Comparison of ENCODE assay signal across 5 mouse cellular contexts in the genomic region with DNA sequence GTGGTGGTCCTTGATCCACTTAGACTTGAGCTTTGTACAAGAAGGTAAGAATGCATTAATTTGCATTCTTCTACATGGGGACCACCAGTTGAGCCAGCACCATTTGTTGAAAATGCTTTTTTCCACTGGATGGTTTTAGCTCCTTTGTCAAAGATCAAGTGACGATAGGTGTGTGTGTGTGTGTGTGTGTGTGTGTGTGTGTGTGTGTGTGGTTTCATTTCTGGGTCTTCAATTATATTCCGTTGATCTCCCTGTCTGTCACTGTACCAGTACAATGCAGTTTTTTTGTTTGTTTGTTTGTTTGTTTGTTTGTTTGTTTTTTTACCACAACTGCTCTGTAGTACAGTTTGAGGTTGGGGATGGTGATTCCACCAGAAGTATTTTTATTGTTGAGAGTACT.
DNase-seq lines count a peak whose midpoint lies in the region.

No protein-coding gene starts in this region.

- peak; percentile 14 to 20 for DNase-seq in cerebellum, postnatal 25 days
- DNase-seq in gastrocnemius, postnatal 10 days = peak; percentile 67
- DNase-seq in gastrocnemius, postnatal 4 days (ENCODE audit: low spot score in 2 of 2) = peak; percentile 45 to 84
- DNase-seq in kidney, postnatal 14 days = peak; percentile 5
- DNase-seq in kidney, postnatal 4 days = peak; percentile 15 to 23

Comparison
In these comparisons a context has a peak if more than half of its experiments do, and no peak if none do; other contexts are left out.
1. Peak in every context shown above with its lines: DNase-seq.
2. DNase-seq: peak in every context shown above with its lines; median percentile 67 in gastrocnemius, postnatal 10 days; 64 in gastrocnemius, postnatal 4 days; 19 in kidney, postnatal 4 days; 17 in cerebellum, postnatal 25 days; 5 in kidney, postnatal 14 days.